Mouse (Mus musculus) c-Kit-positive CD71-positive TER-119-negative erythroid progenitor cells, embryonic 14.5 days (primary cell): Measurements from ENCODE around the gene Olfr784.
"Not testable (repeated sequence)": the region's sequence is repeated elsewhere in the genome, so short reads cannot be mapped to it uniquely, and the experiment has no call there.

Experiments used
- DNase-seq: peaks from one replicate; pipeline ENCODE4 v3.0.0-alpha.2; 2013; ENCODE audit warnings: low read depth

Olfr784 gene

DNA sequence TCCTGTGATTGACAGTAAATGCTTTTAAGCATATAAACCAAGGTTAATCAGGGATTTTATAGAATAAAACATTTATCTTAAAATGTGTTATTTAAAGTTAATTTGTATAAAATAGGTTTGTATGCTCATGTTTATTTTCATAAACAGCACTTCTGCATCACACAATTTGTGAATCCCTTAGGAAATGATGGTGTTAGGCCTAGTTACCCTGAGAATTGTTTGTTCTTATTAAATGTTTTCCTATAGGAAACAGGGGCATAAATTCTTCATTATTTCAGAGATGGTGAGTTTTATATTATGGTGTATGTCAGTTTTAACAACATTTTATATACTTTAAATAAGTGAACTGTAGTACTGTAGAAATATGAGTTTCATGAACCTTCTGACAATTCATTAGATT, at the start of gene Olfr784:
Olfr784 (plus strand) TSS at position 301 of the 400 bp plus-strand sequence.
- DNase-seq, result no peak

DNA sequence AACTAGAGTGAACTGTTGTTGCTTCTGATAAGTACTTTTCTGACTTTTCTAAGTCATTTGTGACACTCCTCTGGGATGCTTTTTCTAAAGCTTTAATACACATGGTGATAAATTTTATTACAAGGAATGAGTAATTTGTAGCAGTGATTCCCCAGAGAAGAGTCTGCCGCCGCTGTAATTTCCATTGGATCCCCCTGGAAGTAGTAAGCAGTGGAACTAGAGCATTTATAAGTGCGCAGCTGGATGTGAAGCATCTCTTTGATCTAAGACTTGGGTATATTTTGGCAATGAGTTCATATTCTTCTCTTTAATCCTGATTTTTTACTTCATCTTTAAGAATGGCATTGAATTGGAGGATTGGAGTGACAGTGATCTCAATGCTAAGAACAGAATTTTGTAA, 35.3 kb upstream of the Olfr784 start, which contains the start of gene Olfr782:
Olfr782 (plus strand) TSS at position 301 of the 400 bp plus-strand sequence.
- no peak for DNase-seq

DNA sequence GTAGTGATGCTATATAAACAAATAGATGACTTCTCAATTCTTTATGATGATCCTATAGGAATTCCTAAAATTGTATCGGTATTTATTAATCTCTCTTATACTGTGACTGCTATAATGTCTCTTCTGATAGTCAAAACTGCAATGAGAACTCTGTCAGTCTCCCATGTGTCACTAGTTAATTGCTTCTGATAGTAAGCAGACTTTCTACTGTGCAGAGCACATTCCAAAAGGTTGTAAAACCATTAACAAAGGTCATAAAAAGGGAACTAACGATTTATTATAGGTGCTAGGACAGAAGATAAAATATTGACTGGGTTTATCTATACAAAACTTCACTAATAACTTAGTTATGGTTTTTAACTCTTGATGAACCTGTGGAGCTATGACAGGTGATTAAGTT, 31.4 kb upstream of the Olfr784 start:
- DNase-seq, result not testable (repeated sequence)

DNA sequence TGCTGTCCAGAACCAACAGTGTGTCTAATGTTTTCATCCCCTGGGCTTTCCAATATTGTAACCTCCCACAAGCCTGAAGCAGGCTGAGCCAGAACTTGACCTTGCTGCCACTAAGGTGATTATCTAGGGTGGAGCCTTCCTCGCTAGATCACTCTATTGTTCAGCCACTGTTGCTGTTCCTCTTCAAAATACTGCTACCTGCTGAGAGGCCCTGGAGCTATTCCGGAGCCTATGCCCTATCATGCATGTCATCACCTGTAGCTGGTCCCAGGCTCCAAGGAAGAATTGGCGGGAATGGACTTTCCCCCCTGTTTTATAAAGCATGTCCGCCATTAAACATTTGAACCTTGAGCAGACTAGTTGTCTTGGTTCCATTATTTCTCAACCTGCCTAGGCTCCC, 27.4 kb upstream of the Olfr784 start:
- DNase-seq, result not testable (repeated sequence)

DNA sequence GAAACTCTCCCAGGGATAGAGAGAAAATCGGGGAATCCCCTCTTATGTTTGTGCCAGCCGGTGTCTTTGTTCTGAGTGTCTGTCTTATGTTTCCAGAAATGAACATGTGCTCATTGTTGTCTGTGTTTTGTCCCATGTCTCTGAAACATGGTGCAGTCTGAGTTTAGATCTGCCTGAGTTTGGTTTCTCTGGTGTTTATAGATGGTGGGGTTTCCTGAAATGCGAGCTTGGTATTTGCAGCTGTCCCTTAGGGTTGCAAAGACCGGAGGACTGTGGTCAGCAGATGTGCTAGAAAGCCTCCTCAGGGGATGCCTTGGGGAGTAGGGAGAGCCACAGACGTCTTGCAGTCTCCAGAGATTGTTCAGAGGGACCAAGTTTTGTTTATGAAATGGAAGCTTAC, 26.6 kb upstream of the Olfr784 start:
- DNase-seq, result no peak

DNA sequence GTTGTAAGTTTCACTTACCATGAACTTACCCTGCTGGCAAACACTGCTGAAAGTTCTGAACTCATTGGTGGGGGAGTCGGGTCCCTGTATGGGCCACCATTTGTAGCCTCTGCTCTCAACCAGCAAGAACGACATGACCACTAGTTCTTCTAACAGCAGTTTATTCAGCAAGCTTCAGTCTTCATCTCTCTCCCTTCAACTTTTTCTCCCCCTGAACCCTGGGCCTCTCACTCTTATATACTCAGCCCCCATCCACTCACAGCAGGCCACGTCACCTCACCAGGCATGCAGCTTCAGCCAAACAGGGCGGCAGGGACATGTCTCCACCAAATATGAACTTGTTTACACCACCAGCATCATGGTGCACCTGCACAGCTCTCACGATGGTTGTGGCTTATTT, 9.8 kb upstream of the Olfr784 start:
- not testable (repeated sequence) for DNase-seq

DNA sequence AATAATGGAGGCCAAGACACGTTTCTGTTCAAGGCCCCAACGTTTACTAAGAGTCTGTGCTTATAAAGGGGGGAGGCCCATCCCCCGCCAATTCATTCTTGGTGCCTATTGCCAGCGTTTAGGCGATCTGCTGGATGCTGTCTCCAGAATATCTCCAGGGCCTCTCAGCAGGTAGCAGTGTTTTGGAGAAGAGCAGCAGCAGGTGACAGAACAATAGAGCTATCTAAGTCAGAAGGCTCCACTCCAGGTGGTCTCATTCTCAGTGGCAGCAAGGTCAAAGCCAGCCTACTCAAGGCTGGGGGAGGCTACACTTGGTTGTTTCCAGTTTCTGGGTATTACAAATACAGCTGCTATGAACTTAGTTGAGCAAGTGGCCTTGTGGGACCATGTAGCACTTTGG, 17.0 kb downstream of the Olfr784 start:
- no peak for DNase-seq

DNA sequence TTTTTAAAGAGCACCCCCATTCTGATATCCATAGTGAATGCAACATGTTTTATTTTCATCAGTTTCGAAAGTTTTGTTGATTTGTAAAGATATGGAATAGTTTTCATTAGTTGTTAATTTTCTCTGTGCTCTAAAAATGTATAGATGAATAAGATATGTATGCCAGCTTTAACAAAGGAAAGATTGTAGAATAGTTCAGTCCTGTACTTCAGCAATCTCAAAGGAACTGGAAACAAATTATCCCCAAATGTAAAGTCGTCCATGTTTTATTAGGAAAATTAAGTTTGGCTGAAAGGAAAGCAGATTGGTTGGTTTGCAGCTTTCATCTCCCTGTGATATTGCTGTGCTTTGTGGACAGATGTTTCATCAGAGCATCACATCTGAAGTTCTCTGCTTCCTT, 21.2 kb downstream of the Olfr784 start, which contains the start of gene Olfr785:
Olfr785 (plus strand) TSS at position 301 of the 400 bp plus-strand sequence.
- DNase-seq, result no peak

DNA sequence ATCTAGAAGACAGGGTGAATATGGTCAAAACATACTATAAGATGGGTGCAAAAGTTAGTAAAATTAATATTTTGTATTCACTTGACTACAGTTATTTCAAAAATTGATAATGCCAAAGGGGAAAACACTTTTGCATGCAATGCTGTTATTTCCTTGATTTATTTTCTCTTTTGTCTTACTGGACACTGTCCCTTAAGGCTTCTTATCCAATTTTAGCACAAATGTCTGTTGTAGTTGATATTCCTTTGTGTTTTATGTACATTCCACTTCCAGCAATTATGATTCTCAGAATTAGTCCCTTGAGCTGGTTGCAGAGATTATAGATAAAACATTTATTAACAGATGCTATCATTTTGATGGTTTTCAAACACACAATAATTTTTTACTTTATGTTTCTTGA, 43.1 kb downstream of the Olfr784 start, which contains the start of gene Olfr786:
Olfr786 (plus strand) TSS at position 301 of the 400 bp plus-strand sequence.
- no peak for DNase-seq
